Mouse (Mus musculus): ENCODE results near the gene Ppp2r5b. TPM values are rescaled to one million over a fixed set of nuclear protein-coding genes. Genes with fewer than 3 reads are reported as not detected.
A peak's percentile ranks its signal among the peaks of the same experiment; 100 is the strongest.

Ppp2r5b gene
- total RNA-seq (2015) (5.1 and 5.7 TPM in 2 replicates), total RNA-seq (2017) (3.5 and 6.7 TPM in 2 replicates)

GRCm38 (mm10) chr19:6235084-6236052 lies at the start of gene Ppp2r5b:
Gene Ppp2r5b, minus strand, starts transcription at chr19:6235872.
- peak; percentile 90 for ATAC-seq (ENCODE audit: poor library complexity, severe bottlenecking)

GRCm38 (mm10) chr19:6285226-6285625 lies 49.6 kb upstream of the Ppp2r5b start:
- no peak for ATAC-seq (ENCODE audit: poor library complexity, severe bottlenecking)

GRCm38 (mm10) chr19:6284502-6284901 lies 48.8 kb upstream of the Ppp2r5b start:
- ATAC-seq (ENCODE audit: poor library complexity, severe bottlenecking) = no peak

- ATAC-seq (ENCODE audit: poor library complexity, severe bottlenecking) = no peak
Measured at GRCm38 (mm10) chr19:6283001-6283400, 47.3 kb upstream of the Ppp2r5b start.

- ATAC-seq (ENCODE audit: poor library complexity, severe bottlenecking) = no peak
Measured at GRCm38 (mm10) chr19:6281122-6282020, 45.7 kb upstream of the Ppp2r5b start.

- no peak for ATAC-seq (ENCODE audit: poor library complexity, severe bottlenecking)
Measured at GRCm38 (mm10) chr19:6280554-6280953, 44.9 kb upstream of the Ppp2r5b start.

GRCm38 (mm10) chr19:6279481-6280144 lies 43.9 kb upstream of the Ppp2r5b start:
- no peak for ATAC-seq (ENCODE audit: poor library complexity, severe bottlenecking)

GRCm38 (mm10) chr19:6278439-6279073 lies 42.9 kb upstream of the Ppp2r5b start:
- ATAC-seq (ENCODE audit: poor library complexity, severe bottlenecking) = 0 out of 2 replicates have a peak, but pooled peaks have one; percentile 12

- peak; percentile 54 for ATAC-seq (ENCODE audit: poor library complexity, severe bottlenecking)
Measured at GRCm38 (mm10) chr19:6277661-6278438, 42.2 kb upstream of the Ppp2r5b start.

GRCm38 (mm10) chr19:6276426-6277421 lies 41.1 kb upstream of the Ppp2r5b start, which contains the start of gene Ehd1:
Gene Ehd1, plus strand, starts transcription at chr19:6276725.
- peak; percentile 86 for ATAC-seq (ENCODE audit: poor library complexity, severe bottlenecking)

- peak; percentile 17 for ATAC-seq (ENCODE audit: poor library complexity, severe bottlenecking)
Measured at GRCm38 (mm10) chr19:6275740-6276389, 40.2 kb upstream of the Ppp2r5b start.

GRCm38 (mm10) chr19:6273998-6274608 lies 38.4 kb upstream of the Ppp2r5b start:
- ATAC-seq (ENCODE audit: poor library complexity, severe bottlenecking) = no peak

GRCm38 (mm10) chr19:6273592-6273991 lies 37.9 kb upstream of the Ppp2r5b start:
- ATAC-seq (ENCODE audit: poor library complexity, severe bottlenecking) = no peak

- no peak for ATAC-seq (ENCODE audit: poor library complexity, severe bottlenecking)
Measured at GRCm38 (mm10) chr19:6272738-6273137, 37.1 kb upstream of the Ppp2r5b start.

- ATAC-seq (ENCODE audit: poor library complexity, severe bottlenecking) = no peak
Measured at GRCm38 (mm10) chr19:6272053-6272452, 36.4 kb upstream of the Ppp2r5b start.

GRCm38 (mm10) chr19:6271206-6271605 lies 35.5 kb upstream of the Ppp2r5b start:
- no peak for ATAC-seq (ENCODE audit: poor library complexity, severe bottlenecking)

- no peak for ATAC-seq (ENCODE audit: poor library complexity, severe bottlenecking)
Measured at GRCm38 (mm10) chr19:6270661-6271060, 35.0 kb upstream of the Ppp2r5b start.
